Mouse (Mus musculus) left cerebral cortex, adult 2 months (tissue): Measurements from ENCODE around the gene Lrrc4. TPM values are rescaled to one million over a fixed set of nuclear protein-coding genes. Genes with fewer than 3 reads are reported as not detected.

Experiments used
- DNase-seq, 2 experiments: peaks; one replicate each; pipeline ENCODE4 v3.0.0; 2021 to 2022; ENCODE audit warnings: low spot score in 2 of 2, mixed read lengths in 1 of 2; ENCODE audit errors: extremely low spot score in 1 of 2
- H3K27ac ChIP-seq: fragments of 200-600 bp; 2 replicates; pipeline ENCODE4 v1.8.1; 2022
- H3K4me3 ChIP-seq: fragments of 200-600 bp; 2 replicates; pipeline ENCODE4 v1.8.1; 2022
- CTCF ChIP-seq: fragments of 200-600 bp; IDR thresholded peaks from 2 replicates; pipeline ENCODE4 v1.8.1; 2022; ENCODE audit warnings: antibody characterized with exemption, mild to moderate bottlenecking, moderate library complexity
- intact Hi-C: fragments of 180-260 bp; cut with DNase I; formaldehyde crosslinking; loops from one replicate; pipeline ENCODE4 v1.15.1; 2025
- total RNA-seq, 2 experiments: library from RNA; stranded (reverse); gene quantifications; 2 replicates each; pipeline ENCODE4 v1.2.3; 2021

Gene Lrrc4
- total RNA-seq, 2 experiments from 2014 or later: 105 to 111 TPM

DNA sequence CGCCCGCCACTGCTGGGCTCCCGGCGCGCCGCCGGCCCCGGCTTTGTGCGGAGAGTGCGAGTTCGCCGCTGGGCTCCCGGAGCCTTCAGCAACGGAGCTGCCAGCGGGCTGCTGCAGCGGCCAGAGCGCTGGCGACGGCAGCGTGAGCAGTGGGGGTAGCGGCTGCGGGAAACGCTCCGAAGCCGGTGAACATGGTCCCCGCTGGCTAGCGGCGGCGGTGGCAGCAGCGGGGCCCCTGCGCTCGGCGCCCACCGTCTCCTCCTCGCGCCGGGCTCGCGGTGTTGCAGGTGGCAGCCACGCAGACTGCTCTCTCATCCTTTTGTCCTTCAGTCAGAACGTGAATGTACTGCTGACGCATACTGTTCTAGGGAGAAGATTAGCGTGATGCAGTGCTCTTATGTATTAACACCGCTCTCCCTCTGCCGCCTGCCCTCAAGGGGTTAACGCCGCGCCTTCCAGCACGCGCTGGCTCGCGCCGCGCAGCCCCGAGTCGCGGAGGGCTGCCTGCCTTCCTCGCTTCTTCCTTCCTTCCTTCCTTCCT is 1.3 kb upstream of the Lrrc4 start:
- Histone ChIP-seq H3K4me3 (peak overlapping the region; percentile 95), H3K27ac (peak overlapping the region; percentile 99)
- intact Hi-C loops: loop anchor here (2.0 to 5.0 kb wide), 4 partner anchors 126 to 411 kb away; partner anchors contain the start of gene Arf5
- TF ChIP-seq CTCF: peak; percentile 8
- DNase-seq: peak; percentile 60 to 63

DNA sequence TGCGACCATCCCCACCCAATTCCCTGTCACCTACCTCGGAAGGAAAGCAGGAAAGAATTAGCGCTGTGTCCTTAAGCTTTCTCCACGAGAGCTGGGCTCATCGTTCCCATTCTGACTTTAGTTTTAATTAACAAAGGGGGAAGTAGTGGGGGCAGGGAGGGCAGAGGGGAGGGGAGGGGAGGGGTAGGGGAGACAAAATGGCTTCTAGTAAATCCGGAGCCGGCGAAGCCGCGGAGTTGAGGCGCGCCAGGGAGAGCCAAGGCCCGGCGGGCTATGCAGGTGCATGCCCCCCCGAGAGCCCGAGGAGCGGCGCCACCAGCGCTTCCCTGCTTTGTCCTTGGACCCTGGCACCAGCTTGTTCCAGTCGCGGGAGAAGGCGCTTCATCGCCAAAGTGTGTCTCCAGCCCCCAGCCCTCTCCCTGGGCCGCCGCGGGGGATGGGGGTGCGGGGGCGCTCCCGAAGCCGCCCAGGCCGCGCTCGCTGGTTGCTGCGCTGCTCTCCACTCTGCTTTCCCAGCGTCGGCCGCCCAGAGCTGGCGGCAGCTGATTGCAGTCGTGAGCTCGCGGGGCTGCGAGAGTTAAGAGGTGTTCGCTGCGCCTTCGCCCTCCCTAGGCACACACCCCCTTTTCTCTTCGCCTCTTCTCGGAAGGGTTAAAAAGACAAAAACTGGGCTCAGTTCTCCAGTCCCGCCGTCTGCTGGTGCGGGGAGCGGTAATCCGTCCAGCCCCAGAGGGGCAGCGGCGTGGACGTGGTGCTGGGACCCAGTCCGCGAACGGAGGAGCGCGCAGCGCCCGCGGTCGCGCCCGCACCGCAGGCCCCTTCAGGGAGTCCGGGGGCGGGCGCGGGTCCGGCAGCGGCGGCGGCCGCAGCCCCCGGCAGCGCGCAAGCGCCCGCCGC is 555 bp upstream of the Lrrc4 start:
- intact Hi-C loops: loop anchor here (2.0 to 5.0 kb wide), 4 partner anchors 125 to 410 kb away; partner anchors contain the start of gene Arf5
- no peak for TF ChIP-seq CTCF

DNA sequence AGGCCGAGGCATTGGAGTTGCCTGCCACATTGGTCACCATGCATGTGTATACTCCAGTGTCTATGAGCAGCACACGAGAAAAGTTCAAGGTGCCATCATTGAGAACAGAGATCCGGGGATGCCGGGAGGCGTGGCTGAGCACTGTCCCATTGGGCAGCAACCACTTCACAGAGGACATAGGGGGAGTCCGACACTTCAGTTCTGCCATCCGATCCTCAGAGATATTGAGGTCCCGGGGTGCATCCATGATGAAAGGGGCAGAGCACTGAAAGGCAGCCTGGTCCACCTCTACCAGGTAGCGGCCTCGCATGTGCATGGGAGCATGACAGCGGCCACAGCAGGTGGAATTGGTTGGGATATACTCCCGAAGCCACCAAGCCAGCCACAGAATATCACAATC is 1.2 kb downstream of the Lrrc4 start:
- peak overlapping the region; percentile 95 for H3K4me3 ChIP-seq
- TF ChIP-seq CTCF: no peak
- no peak for DNase-seq
- intact Hi-C loops: loop anchor here (5.0 kb wide), 3 partner anchors 123 to 408 kb away; partner anchors contain the start of gene Arf5
- peak overlapping the region; percentile 99 for H3K27ac ChIP-seq

More for the DNA sequence above, 555 bp upstream of the Lrrc4 start:
- H3K27ac ChIP-seq: peak overlapping the region; percentile 99
- peak overlapping the region; percentile 95 for H3K4me3 ChIP-seq
- peak; percentile 64 for DNase-seq

DNA sequence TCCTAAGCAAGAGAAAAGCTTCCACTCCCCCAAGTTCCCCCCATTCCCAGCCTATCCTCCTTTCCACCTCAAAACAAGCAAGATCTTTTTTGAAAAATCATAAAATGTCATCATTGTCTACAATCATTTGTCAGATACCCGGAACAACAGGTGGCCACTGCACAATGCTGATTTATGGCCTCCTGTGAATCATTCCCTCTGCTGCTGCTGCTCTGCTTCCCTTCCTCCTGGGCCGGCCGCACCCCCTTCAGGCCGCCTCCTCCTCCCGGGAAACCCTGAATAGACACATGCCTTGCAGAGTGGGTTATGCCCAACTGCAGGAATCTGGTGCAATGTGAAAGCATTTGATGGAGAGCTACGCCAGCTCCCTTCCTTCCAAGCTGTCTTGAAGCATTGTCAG is 3.0 kb downstream of the Lrrc4 start:
- peak; percentile 73 to 75 for DNase-seq
- Histone ChIP-seq H3K27ac (peak overlapping the region; percentile 77), H3K4me3 (peak overlapping the region; percentile 95)
- no peak; the same call in 1 of the 2 replicates for TF ChIP-seq CTCF
- intact Hi-C loops: no loop called here

DNA sequence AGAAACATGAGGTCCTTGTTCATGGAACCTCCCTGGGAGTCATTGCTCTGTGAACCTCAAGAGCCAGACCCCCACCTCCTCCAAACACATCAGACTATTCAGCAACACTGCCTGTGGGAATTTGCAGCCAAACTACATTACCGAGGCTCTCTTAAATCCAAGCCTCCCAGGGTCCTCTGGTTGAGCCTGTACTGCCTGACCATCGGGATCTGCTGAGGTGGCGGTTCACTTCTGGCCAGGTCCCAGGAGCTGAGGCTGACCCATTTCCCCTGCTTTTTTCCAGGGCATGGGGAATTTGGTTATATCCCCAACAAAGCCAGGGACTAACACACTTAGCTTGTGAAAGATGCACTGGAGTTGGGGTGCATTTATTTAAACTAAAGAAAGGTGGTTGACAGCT is 4.0 kb downstream of the Lrrc4 start:
- H3K27ac ChIP-seq: peak overlapping the region; percentile 77
- intact Hi-C loops: no loop called here
- no peak for DNase-seq
- TF ChIP-seq CTCF: no peak
- peak overlapping the region; percentile 95 for H3K4me3 ChIP-seq

DNA sequence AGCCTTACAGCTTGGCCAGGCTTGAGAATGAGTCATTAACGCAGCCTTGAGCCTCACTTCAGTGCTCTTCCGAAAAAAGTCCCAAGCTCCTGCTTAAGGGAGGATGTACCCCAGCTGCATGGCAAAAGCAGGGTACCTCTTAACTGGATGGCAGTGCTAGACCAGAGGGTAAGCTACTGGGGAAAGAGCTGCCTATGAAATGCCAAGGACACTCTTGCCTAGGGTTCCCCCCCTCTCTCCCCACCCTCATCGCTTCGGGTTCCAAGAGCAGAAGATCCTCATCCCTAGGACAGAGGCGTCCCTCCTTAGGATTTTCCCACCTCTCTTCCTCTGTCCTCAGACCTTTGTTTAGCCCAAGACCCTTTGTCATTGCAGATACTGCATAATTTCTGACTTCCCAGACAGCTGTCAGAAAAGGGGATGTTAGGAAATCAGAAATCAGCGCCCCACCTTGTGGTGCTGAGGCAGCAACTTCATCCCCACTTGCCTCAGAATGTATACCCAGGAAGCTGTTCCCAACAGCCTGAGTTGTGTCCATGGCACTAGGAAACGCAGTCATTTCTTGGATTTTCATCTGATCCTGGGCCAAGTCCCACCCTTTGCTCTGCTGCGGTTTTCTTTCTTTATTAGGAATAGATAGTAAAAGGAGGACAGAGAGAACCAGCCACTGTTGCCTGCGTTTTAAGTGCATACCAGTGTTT is 4.7 kb downstream of the Lrrc4 start:
- peak overlapping the region; percentile 95 for H3K4me3 ChIP-seq
- peak; percentile 25 for TF ChIP-seq CTCF
- peak overlapping the region; percentile 77 for H3K27ac ChIP-seq
- intact Hi-C loops: no loop called here
- no peak for DNase-seq

DNA sequence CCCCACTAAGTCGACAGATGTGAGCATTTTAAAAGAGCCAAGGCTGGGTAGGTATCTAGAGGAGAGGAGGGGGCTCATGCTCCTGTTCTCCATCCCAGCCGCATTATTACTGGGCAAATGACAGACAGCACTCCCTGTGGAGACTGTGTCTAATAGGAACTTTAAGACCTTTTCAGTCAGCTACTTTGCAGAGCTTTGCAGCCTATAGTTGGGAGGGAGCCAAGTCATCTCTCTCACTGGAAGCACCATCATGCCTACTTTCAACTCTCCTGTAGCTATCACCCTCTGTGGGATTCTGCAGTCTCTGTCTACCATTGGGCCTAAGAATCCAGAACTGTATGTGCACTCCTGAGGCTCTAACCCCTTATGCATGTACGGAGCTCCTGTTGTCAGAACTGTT is 5.7 kb downstream of the Lrrc4 start:
- no peak for TF ChIP-seq CTCF
- Histone ChIP-seq H3K4me3 (no peak overlapping the region; the same call in 1 of the 2 replicates), H3K27ac (peak overlapping the region; percentile 77; the same call in 1 of the 2 replicates)
- intact Hi-C loops: no loop called here
- no peak for DNase-seq

DNA sequence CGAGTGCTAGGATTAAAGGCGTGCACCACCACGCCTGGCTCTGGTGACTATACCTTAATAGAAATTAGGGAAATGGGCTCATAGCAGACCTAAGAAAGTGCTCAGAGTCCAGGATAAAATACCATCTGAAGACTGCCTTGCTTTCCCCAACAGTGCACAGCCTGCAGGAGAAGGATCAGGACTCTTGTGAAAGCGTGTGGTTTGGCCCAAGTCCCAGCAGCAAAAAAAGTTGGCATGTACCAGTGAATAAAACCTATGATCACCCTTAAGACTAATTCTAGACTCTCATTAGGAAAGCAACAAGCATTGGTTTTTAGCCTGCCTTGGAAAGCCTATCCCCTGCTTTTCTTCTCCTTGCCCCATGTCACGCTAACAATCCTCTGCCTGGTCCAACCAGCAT is 7.7 kb downstream of the Lrrc4 start:
- H3K27ac ChIP-seq: no peak overlapping the region
- no peak for DNase-seq
- no peak overlapping the region for H3K4me3 ChIP-seq
- no peak for TF ChIP-seq CTCF
- intact Hi-C loops: no loop called here

DNA sequence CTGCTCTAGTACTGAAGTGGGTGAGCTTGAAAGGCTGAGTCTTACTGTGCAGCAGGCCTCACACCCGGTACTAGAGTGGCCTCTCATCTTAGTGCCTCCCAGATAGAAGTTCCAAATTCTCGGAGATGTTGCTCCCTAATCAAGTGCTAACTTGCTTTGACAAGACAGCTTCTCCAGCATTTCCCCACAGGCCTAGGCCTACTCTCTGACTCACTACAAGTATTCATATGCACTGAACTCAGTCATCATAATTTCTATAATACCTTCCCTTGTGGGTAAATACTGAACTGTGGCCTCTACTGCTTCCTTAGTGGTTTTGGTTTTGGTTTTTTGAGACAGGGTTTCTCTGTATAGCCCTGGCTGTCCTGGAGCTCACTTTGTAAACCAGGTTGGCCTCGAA is 8.2 kb downstream of the Lrrc4 start:
- no peak for TF ChIP-seq CTCF
- intact Hi-C loops: no loop called here
- H3K4me3 ChIP-seq: no peak overlapping the region
- DNase-seq: no peak
- H3K27ac ChIP-seq: no peak overlapping the region; the same call in 1 of the 2 replicates

DNA sequence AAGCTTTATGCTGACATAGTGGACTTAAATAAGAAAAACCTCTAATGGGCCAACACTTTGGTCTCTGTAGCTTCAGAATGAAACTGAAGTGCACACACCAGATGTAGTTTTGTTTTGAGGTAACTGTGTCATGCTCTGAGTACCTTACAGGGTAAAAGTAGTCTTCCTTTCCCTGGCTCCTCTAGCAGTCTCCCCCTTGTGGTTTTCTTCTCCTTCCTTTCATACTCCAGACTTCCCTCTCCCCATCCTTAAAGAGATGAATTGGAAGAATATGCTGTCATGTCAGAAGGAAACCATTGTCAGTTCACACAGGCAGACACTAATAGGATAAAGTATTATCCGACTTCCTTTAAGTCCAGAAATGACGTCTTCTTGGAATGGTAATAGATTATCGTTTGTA is 9.3 kb downstream of the Lrrc4 start:
- intact Hi-C loops: no loop called here
- no peak overlapping the region; the same call in 1 of the 2 replicates for H3K27ac ChIP-seq

DNA sequence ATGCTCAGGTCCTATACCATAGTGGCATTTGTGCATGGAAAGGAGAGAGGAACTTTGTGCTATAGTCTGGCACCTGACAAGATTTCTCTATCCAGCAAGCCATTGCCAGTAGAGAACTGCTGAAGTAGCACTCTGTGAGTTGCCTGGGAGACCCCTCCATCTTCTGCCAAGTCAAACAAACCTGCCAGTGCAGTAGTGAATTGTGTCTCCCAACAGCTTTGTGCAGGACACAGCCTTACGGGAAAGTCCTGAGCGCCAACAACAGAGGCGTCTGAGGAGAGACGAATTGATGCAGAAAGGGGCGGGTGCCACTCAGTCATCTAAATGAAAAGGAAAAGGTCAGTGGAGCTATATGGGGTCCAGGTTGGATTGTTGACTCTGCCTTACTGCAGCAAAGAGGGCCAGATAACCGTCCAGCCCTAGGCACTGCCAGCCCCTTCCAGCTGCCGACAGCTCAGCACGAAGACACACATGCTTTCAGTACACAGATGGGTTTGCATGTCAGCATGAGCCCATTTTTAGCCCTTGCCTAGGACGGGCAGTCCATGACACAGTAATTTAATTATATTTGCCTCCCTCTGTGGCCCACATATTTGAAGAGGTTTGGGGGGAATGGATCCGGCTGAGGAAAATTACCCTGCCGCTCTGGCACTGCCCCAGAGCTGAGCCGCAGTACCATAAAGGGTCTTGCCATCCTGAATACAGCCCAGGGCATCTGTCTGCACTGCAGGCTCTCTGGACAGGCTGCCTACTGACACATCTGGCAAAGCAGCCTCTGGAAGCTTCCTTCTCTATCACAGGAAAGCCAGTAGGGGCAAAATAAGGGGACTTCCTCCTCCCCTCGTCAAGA is 11.8 kb downstream of the Lrrc4 start:
- no peak for TF ChIP-seq CTCF
- Histone ChIP-seq H3K27ac (peak overlapping the region; percentile 42; the same call in 1 of the 2 replicates), H3K4me3 (no peak overlapping the region)
- intact Hi-C loops: loop anchor here (5.0 kb wide), 1 partner anchor 202 kb away; no protein-coding TSS in a partner anchor
- DNase-seq: no peak

More for the DNA sequence above, 9.3 kb downstream of the Lrrc4 start:
- DNase-seq: no peak
- TF ChIP-seq CTCF: peak; percentile 49
- H3K4me3 ChIP-seq: no peak overlapping the region
